Mouse (Mus musculus): ENCODE measurements around the gene Opalin. TPM values are rescaled to one million over a fixed set of nuclear protein-coding genes. Genes with fewer than 3 reads are reported as not detected.

The Opalin gene
- polyA plus RNA-seq, 1 experiment from 2014 or later: not detected

DNA sequence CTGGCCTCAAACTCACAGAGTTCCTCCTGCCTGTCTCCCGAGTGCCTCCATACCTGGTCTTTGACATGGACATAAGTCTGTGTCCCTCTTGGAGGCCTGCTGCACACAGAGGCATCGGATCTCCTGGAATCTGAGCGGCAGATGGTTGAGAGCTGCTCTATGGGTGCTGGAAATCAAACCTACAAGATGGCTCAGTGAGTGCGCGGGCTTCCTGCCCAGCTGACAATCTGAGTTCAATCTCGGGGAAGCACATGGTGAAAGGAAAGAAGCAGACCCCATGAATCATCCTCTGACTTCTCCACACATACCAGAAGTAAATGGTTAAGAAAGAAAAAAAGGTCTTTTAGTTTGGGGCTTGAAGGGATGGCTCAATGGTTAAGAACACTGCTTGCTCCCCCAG is 45.0 kb downstream of the Opalin start:
- no peak overlapping the region for H3K4me2 ChIP-seq
- no peak overlapping the region for H3K4me3 ChIP-seq (replicated peaks)
- no peak overlapping the region for H3K9ac ChIP-seq (replicated peaks)
- no peaks in the 10 kb centered on the region for H3K9me3 ChIP-seq (replicated peaks)
- no peaks in the 10 kb centered on the region for H3K4me1 ChIP-seq
- no peaks in the 10 kb centered on the region for H3K27me3 ChIP-seq (replicated peaks)
- no peak overlapping the region for H3K27ac ChIP-seq (replicated peaks)
- no peaks in the 10 kb centered on the region for H3K36me3 ChIP-seq
- WGBS: 87% methylated on average over 6 of the region's 6 CpGs
- ATAC-seq (ENCODE audit: low FRiP score): no peak

GRCm38 (mm10) chr19:41031009-41031408 is 45.9 kb downstream of the Opalin start:
- no peak overlapping the region for H3K4me2 ChIP-seq
- no peak overlapping the region for H3K4me3 ChIP-seq (replicated peaks)
- H3K27me3 ChIP-seq (replicated peaks): no peaks in the 10 kb centered on the region
- no peaks in the 10 kb centered on the region for H3K4me1 ChIP-seq
- no peaks in the 10 kb centered on the region for H3K9me3 ChIP-seq (replicated peaks)
- no peak for ATAC-seq (ENCODE audit: low FRiP score)
- no peak overlapping the region for H3K27ac ChIP-seq (replicated peaks)
- no peak overlapping the region for H3K9ac ChIP-seq (replicated peaks)
- 86% methylated on average over 11 of the region's 11 CpGs for WGBS
- H3K36me3 ChIP-seq: no peaks in the 10 kb centered on the region

DNA sequence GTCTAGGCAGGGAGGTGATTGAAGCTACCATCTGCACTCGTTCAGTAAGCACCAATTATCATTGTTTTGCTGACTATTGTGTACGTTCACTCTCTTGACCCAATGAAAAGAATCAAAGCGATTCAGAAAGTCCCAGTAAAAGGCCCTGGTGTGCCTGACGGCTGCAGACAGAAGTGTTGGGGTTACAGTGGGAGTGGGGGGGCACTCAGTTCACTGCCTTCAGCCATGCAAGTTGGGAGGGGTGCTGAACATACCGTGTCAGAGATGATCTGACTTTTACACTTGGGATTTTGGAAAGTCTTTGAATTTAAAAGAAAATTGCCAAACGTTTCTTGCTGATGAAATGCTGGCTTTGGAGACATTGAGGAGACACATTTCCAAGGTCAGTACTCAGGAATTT is 46.8 kb downstream of the Opalin start:
- no peaks in the 10 kb centered on the region for H3K4me1 ChIP-seq
- no peak overlapping the region for H3K9ac ChIP-seq (replicated peaks)
- WGBS: 39% methylated on average over 6 of the region's 6 CpGs
- no peak overlapping the region for H3K4me3 ChIP-seq (replicated peaks)
- H3K9me3 ChIP-seq (replicated peaks): no peaks in the 10 kb centered on the region
- ATAC-seq (ENCODE audit: low FRiP score): no peak
- no peaks in the 10 kb centered on the region for H3K36me3 ChIP-seq
- no peaks in the 10 kb centered on the region for H3K27me3 ChIP-seq (replicated peaks)
- no peak overlapping the region for H3K27ac ChIP-seq (replicated peaks)
- H3K4me2 ChIP-seq: no peak overlapping the region

GRCm38 (mm10) chr19:41029219-41029618 is 47.7 kb downstream of the Opalin start, which contains the start of gene Dntt:
Dntt (plus strand) TSS chr19:41029275.
- no peak within 1 kb of the TSS for H3K27ac ChIP-seq (replicated peaks)
- H3K4me1 ChIP-seq: no peaks in the 10 kb centered on the region
- ATAC-seq (ENCODE audit: low FRiP score): no peak
- no peaks in the 10 kb centered on the region for H3K27me3 ChIP-seq (replicated peaks)
- H3K36me3 ChIP-seq: no peaks in the 10 kb centered on the region
- WGBS: 90% methylated on average over 6 of the region's 6 CpGs
- H3K4me2 ChIP-seq: no peak within 1 kb of the TSS
- H3K9ac ChIP-seq (replicated peaks): no peak within 1 kb of the TSS
- H3K4me3 ChIP-seq (replicated peaks): no peak within 1 kb of the TSS
- no peaks in the 10 kb centered on the region for H3K9me3 ChIP-seq (replicated peaks)

- H3K4me1 ChIP-seq: no peaks in the 10 kb centered on the region
- H3K4me3 ChIP-seq (replicated peaks): no peak overlapping the region
- H3K9me3 ChIP-seq (replicated peaks): no peaks in the 10 kb centered on the region
- H3K4me2 ChIP-seq: no peak overlapping the region
- WGBS: 96% methylated on average over 9 of the region's 9 CpGs
- no peaks in the 10 kb centered on the region for H3K27me3 ChIP-seq (replicated peaks)
- H3K27ac ChIP-seq (replicated peaks): no peak overlapping the region
- no peak overlapping the region for H3K9ac ChIP-seq (replicated peaks)
- no peaks in the 10 kb centered on the region for H3K36me3 ChIP-seq
- no peak for ATAC-seq (ENCODE audit: low FRiP score)
Observed at GRCm38 (mm10) chr19:41027601-41028000, 49.3 kb downstream of the Opalin start.

DNA sequence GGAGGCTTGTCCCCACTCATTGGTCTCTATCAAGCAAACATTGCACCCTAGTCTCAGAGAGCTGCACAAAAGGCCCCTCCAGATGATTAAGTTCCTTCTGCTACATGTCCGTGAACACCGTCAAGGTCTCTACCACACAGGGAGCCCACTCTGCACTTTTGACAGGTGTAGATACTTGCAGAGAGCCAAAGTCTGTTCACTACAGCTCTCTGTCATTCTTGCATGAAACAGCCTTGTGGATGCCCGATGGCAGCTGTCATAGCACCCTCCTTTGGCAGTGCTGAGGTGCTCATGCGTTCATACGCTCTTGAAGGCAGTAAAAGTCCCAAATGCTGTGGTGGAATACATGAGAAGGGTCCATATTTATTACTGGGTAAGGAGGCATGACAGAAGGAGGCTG is 49.9 kb downstream of the Opalin start:
- 90% methylated on average over 5 of the region's 5 CpGs for WGBS

GRCm38 (mm10) chr19:41026551-41026950 is 50.4 kb downstream of the Opalin start:
- Histone ChIP-seq H3K27ac (replicated peaks) (no peak overlapping the region), H3K4me2 (no peak overlapping the region), H3K4me3 (replicated peaks) (no peak overlapping the region), H3K27me3 (replicated peaks) (no peaks in the 10 kb centered on the region), H3K4me1 (no peaks in the 10 kb centered on the region), H3K9me3 (replicated peaks) (no peaks in the 10 kb centered on the region), H3K9ac (replicated peaks) (no peak overlapping the region), H3K36me3 (no peaks in the 10 kb centered on the region)
- WGBS: 87% methylated on average over 8 of the region's 8 CpGs
- no peak for ATAC-seq (ENCODE audit: low FRiP score)

More for the DNA sequence above, 49.9 kb downstream of the Opalin start:
- no peak for ATAC-seq (ENCODE audit: low FRiP score)
- no peaks in the 10 kb centered on the region for H3K36me3 ChIP-seq
- H3K9ac ChIP-seq (replicated peaks): no peak overlapping the region
- no peaks in the 10 kb centered on the region for H3K27me3 ChIP-seq (replicated peaks)
- H3K4me2 ChIP-seq: no peak overlapping the region
- no peaks in the 10 kb centered on the region for H3K4me1 ChIP-seq
- H3K27ac ChIP-seq (replicated peaks): no peak overlapping the region
- no peak overlapping the region for H3K4me3 ChIP-seq (replicated peaks)
- no peaks in the 10 kb centered on the region for H3K9me3 ChIP-seq (replicated peaks)

DNA sequence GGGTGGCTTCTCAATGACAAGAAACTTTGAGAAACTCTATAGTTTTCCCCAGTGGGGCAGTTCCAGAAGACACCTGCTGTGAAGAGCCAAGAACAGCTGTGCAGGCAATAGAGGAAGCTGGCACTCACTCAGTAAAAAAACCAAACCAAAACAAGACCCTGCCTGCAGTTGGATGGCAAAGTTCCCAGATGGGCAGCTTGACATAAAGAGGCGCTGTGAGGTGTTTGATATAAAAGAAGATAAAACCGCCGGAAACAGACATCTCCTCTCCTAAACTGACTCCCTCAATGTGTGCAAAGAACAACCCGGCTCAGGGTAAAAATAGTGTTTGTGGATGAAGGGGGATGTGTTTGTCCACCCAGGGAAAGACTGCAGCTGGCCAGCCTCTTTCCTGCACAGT is 54.7 kb downstream of the Opalin start:
- 60% methylated on average over 4 of the region's 4 CpGs for WGBS
- H3K36me3 ChIP-seq: no peaks in the 10 kb centered on the region
- H3K27me3 ChIP-seq (replicated peaks): no peaks in the 10 kb centered on the region
- H3K4me3 ChIP-seq (replicated peaks): no peak overlapping the region
- no peak overlapping the region for H3K27ac ChIP-seq (replicated peaks)
- ATAC-seq (ENCODE audit: low FRiP score): no peak
- H3K4me2 ChIP-seq: no peak overlapping the region
- H3K9me3 ChIP-seq (replicated peaks): no peaks in the 10 kb centered on the region
- H3K4me1 ChIP-seq: no peaks in the 10 kb centered on the region
- no peak overlapping the region for H3K9ac ChIP-seq (replicated peaks)

DNA sequence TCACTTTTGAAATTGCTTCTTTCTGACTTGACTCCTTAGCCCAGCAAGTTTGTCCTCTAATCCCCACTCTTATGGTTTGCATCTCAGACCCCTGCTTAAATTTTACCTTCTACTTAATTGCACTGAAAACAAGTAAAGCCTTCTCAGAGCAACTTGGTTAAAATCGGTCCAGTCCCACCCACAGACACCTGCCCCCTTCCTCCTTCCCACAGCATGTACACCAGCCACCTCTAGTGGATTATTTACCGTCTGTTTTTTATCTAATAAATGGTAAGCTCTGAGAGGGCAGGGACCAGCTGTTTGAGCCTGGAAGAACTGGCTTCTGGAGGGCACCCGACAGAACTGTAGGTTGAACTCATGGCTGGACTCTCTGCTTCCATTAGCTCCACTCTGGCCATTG is 56.4 kb downstream of the Opalin start:
- Histone ChIP-seq H3K9me3 (replicated peaks) (no peaks in the 10 kb centered on the region), H3K27ac (replicated peaks) (no peak overlapping the region), H3K4me1 (peaks cover 3% of the 10 kb centered on the region), H3K27me3 (replicated peaks) (no peaks in the 10 kb centered on the region), H3K4me3 (replicated peaks) (no peak overlapping the region), H3K4me2 (no peak overlapping the region), H3K36me3 (no peaks in the 10 kb centered on the region), H3K9ac (replicated peaks) (no peak overlapping the region)
- WGBS: 83% methylated on average over 3 of the region's 3 CpGs
- ATAC-seq (ENCODE audit: low FRiP score): no peak

DNA sequence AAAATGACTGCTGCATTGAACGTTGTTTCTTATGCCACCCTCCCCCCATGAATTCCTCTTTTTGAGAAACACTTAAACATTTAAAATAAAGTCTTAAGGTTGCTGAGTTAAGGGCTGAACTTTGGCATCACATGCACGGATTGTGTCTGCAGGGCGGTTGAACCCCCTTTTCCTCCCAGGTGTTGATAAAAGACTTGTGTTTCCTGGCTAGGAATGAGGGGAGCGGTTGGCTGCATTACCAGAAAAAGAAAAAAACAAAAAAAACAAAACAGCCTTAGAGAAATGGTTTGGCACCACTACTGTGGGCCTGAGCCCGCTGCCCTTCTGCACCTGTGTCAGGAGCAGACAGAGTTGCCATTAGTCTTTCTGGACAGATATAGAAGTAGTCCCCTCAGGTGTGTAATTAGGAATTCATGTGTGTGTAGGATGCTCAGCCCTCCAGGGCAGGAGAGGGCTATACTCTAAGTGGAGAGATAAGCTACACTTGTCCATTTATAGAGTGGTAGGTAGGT is 57.7 kb downstream of the Opalin start:
- ATAC-seq (ENCODE audit: low FRiP score): no peak
- H3K27me3 ChIP-seq (replicated peaks): no peaks in the 10 kb centered on the region
- H3K4me2 ChIP-seq: no peak overlapping the region
- no peak overlapping the region for H3K9ac ChIP-seq (replicated peaks)
- H3K4me1 ChIP-seq: peaks cover 3% of the 10 kb centered on the region
- H3K4me3 ChIP-seq (replicated peaks): no peak overlapping the region
- H3K27ac ChIP-seq (replicated peaks): no peak overlapping the region
- no peaks in the 10 kb centered on the region for H3K9me3 ChIP-seq (replicated peaks)
- WGBS: 90% methylated on average over 5 of the region's 5 CpGs
- H3K36me3 ChIP-seq: no peaks in the 10 kb centered on the region

GRCm38 (mm10) chr19:41015951-41016716 is 60.8 kb downstream of the Opalin start:
- Histone ChIP-seq H3K36me3 (no peaks in the 10 kb centered on the region), H3K9me3 (replicated peaks) (no peaks in the 10 kb centered on the region), H3K4me1 (peaks cover 8% of the 10 kb centered on the region), H3K27me3 (replicated peaks) (0 out of 2 replicates have a peak, but pooled peaks cover 2% of the 10 kb centered on the region), H3K4me2 (peak overlapping the region; percentile 57), H3K9ac (replicated peaks) (peak overlapping the region; percentile 33; the same call in 1 of the 2 replicates), H3K27ac (replicated peaks) (no peak overlapping the region), H3K4me3 (replicated peaks) (no peak overlapping the region; the same call in 1 of the 2 replicates)
- WGBS: 17% methylated on average over 14 of the region's 14 CpGs
- peak; percentile 75; the same call in 1 of the 2 replicates for ATAC-seq (ENCODE audit: low FRiP score)

DNA sequence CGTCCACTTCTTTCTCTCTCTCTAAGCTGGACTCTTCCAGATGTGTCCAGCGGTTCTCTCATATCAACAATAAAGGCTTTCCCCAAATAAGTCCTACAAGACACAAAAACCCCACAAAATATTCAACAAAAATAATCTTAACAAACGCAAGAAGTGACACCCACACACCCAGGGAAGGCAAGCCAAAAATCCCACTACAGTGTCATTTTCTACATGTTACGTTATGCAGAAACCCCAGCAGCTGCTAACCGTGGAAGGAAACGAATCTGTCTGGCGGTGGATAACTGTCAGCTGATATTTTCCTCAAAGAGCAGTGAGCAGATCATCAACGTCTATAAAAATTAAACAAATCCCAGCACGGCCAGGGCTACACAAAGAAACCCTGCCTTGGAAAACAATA is 62.9 kb downstream of the Opalin start:
- Histone ChIP-seq H3K4me2 (no peak overlapping the region), H3K4me3 (replicated peaks) (no peak overlapping the region), H3K27ac (replicated peaks) (no peak overlapping the region), H3K36me3 (no peaks in the 10 kb centered on the region), H3K9ac (replicated peaks) (no peak overlapping the region), H3K4me1 (peaks cover 8% of the 10 kb centered on the region), H3K9me3 (replicated peaks) (no peaks in the 10 kb centered on the region), H3K27me3 (replicated peaks) (0 out of 2 replicates have a peak, but pooled peaks cover 2% of the 10 kb centered on the region)
- 41% methylated on average over 9 of the region's 9 CpGs for WGBS
- ATAC-seq (ENCODE audit: low FRiP score): no peak
